Mouse (Mus musculus) CH12.LX (cell line): ENCODE measurements around the gene Fgfr2. TPM values are rescaled to one million over a fixed set of nuclear protein-coding genes. Genes with fewer than 3 reads are reported as not detected.
"Not testable (repeated sequence)": the region's sequence is repeated elsewhere in the genome, so short reads cannot be mapped to it uniquely, and the experiment has no call there.

Source experiments
- DNase-seq: peaks from one replicate; pipeline ENCODE4 v3.0.0-alpha.2; 2013; ENCODE audit errors: extremely low read depth
- H3K27ac ChIP-seq: 2 replicates; pipeline ENCODE4 v1.5.1; 2012; ENCODE audit warnings: low read depth, mild to moderate bottlenecking, control low read depth, moderate library complexity; ENCODE audit not compliant: insufficient read depth
- H3K27me3 ChIP-seq: replicated peaks from 2 replicates; pipeline ENCODE3; 2012; ENCODE audit warnings: inconsistent platforms
- H3K36me3 ChIP-seq, 2 experiments: replicated peaks in 1 of 2; 2 replicates each; pipeline versions ENCODE3 to v1.6.1; 2012; ENCODE audit warnings: inconsistent platforms in 1 of 2, low read length in 1 of 2, mild to moderate bottlenecking in 1 of 2, mixed read lengths in 1 of 2, moderate library complexity in 1 of 2; ENCODE audit not compliant: control insufficient read depth in 1 of 2, insufficient read depth in 1 of 2
- H3K4me1 ChIP-seq, 2 experiments: 2 replicates each; pipeline ENCODE4 v1.6.1; 2012; ENCODE audit warnings: inconsistent platforms in 1 of 2, moderate library complexity in 1 of 2; ENCODE audit not compliant: insufficient read depth in 2 of 2, control insufficient read depth in 1 of 2
- H3K4me2 ChIP-seq: 2 replicates; pipeline ENCODE4 v1.6.1; 2012; ENCODE audit warnings: low read depth, mild to moderate bottlenecking, control low read depth; ENCODE audit not compliant: poor library complexity, insufficient read depth, severe bottlenecking
- H3K4me3 ChIP-seq, 3 experiments: fragments of 150-350 bp in 1 of 3; sonication (generic) in 1 of 3; replicated peaks in 1 of 3; 2 replicates each; pipeline versions ENCODE3 to v1.5.1; 2011 to 2012; ENCODE audit warnings: low read depth in 2 of 3, low read length in 2 of 3, mild to moderate bottlenecking in 2 of 3, moderate library complexity in 2 of 3, control low read depth in 1 of 3, improper control_type of control experiment in 1 of 3, inconsistent platforms in 1 of 3, mixed read lengths in 1 of 3; ENCODE audit not compliant: poor library complexity in 1 of 3
- H3K79me2 ChIP-seq: replicated peaks from 2 replicates; pipeline ENCODE4 v1.6.1; 2012; ENCODE audit warnings: mild to moderate bottlenecking, moderate library complexity; ENCODE audit not compliant: control insufficient read depth, poor library complexity, insufficient read depth, severe bottlenecking; ENCODE audit errors: extremely low read depth
- H3K9ac ChIP-seq: 2 replicates; pipeline ENCODE4 v1.6.1; 2012; ENCODE audit warnings: low read depth, mild to moderate bottlenecking, control low read depth, moderate library complexity; ENCODE audit not compliant: insufficient read depth
- H3K9me3 ChIP-seq: replicated peaks from 2 replicates; pipeline ENCODE3; 2012; ENCODE audit warnings: low read length, inconsistent platforms, mixed read lengths
- BHLHE40 ChIP-seq: IDR thresholded peaks from 2 replicates; pipeline ENCODE4 v1.6.1; 2011; ENCODE audit warnings: mild to moderate bottlenecking, low read depth, low read length, improper control_type of control experiment
- EP300 ChIP-seq: IDR thresholded peaks from 2 replicates; pipeline ENCODE4 v1.6.1; 2011; ENCODE audit warnings: low read length, improper control_type of control experiment
- ETS1 ChIP-seq: conservative IDR thresholded peaks from 2 replicates; pipeline ENCODE4 v1.6.1; 2012; ENCODE audit warnings: low read depth, mild to moderate bottlenecking, inconsistent platforms, low read length, improper control_type of control experiment, moderate library complexity
- IRF4 ChIP-seq: IDR thresholded peaks from 2 replicates; pipeline ENCODE4 v1.6.1; 2014; ENCODE audit warnings: low read depth, mild to moderate bottlenecking, inconsistent platforms, low read length, improper control_type of control experiment
- JUN ChIP-seq: IDR thresholded peaks from 2 replicates; pipeline ENCODE4 v1.6.1; 2011; ENCODE audit warnings: low read depth, mild to moderate bottlenecking, low read length, improper control_type of control experiment, moderate library complexity; ENCODE audit not compliant: insufficient read depth
- MYC ChIP-seq: IDR thresholded peaks from 2 replicates; pipeline ENCODE4 v1.6.1; 2011; ENCODE audit warnings: low read depth, mild to moderate bottlenecking, improper control_type of control experiment, low read length
- POLR2AphosphoS2 ChIP-seq: IDR thresholded peaks from 2 replicates; pipeline ENCODE4 v1.6.1; 2011; ENCODE audit warnings: low read depth, low read length, improper control_type of control experiment
- SMC3 ChIP-seq: IDR thresholded peaks from 2 replicates; pipeline ENCODE4 v1.6.1; 2011; ENCODE audit warnings: low read depth, low read length, improper control_type of control experiment
- UBTF ChIP-seq: IDR thresholded peaks from 2 replicates; pipeline ENCODE4 v1.6.1; 2012; ENCODE audit warnings: low read depth, mild to moderate bottlenecking, inconsistent platforms, low read length, improper control_type of control experiment, moderate library complexity
- ZC3H11A ChIP-seq: IDR thresholded peaks from 2 replicates; pipeline ENCODE4 v1.6.1; 2012; ENCODE audit warnings: low read depth, mild to moderate bottlenecking, inconsistent platforms, low read length, improper control_type of control experiment
- ZMIZ1 ChIP-seq: IDR thresholded peaks from 2 replicates; pipeline ENCODE4 v1.6.1; 2012; ENCODE audit warnings: low read depth, mild to moderate bottlenecking, inconsistent platforms, low read length, improper control_type of control experiment
- dilution Hi-C: fragments of 300-500 bp; cut with MboI; formaldehyde crosslinking; loops from 2 replicates; pipeline ENCODE4 v1.14.3; 2020; ENCODE audit warnings: low sequenced_read_pairs; ENCODE audit not compliant: extremely low pct_unique_long_range_greater_than_20kb, extremely low pct_ligation_motif_present
- in situ Hi-C: fragments of 300-500 bp; cut with MboI; formaldehyde crosslinking; loops from 3 replicates; pipeline ENCODE4 v1.14.3; 2019; ENCODE audit warnings: low sequenced_read_pairs, low pct_ligation_motif_present, low pct_unique_long_range_greater_than_20kb, mixed read lengths
- polyA plus RNA-seq: library from polyadenylated mRNA; unstranded; fragments of >175 nt; gene quantifications from 2 replicates; pipeline ENCODE4 v1.2.1, GENCODE M21; 2012; ENCODE audit warnings: low read depth; ENCODE audit not compliant: insufficient read length
- total RNA-seq, 2 experiments: library from RNA; depleted of rRNA; stranded (reverse); fragments of 300-350 nt in 1 of 2; fragments of >200 nt in 1 of 2; gene quantifications; 2 replicates each; pipeline ENCODE4 v1.2.3; 2012 to 2014

Fgfr2 gene
- total and polyA plus RNA-seq, 3 experiments: not detected

DNA sequence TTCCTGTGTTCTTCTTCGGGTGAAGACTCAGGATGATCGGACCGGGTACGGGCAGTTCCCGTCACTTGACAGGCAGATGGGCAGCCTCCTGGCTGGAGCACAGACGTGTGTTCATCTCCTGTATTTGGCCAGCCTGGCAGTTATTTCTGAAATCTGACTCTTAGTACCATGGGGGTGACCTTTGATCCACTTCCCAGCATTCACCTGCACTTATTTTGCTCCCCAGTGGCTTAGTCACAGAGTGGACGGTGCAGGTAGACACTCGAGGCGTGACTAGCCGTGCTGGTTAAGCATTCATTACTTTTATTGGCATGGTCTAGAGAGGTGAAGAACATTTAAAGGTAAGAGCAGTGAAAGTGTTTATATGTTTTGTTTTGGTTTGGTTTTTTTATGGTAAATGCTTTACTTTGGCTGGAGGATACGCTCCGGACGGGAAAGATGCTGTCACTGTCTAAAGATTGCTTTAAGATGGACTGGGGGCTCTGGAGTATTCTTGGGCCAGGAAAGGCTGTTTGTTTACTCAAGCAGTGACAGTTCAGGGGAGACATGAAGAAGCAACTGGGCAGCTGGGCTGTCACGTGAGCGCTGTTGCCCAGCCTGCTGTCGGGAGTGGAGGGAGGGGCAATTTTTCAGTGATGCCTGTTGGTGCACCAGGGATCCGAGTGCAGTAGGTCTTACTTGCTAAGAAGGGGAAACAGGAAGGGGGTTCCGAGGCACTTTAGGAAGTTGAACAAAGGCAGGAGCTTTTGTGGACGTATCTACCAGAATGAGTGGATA, 2526.9 kb downstream of the Fgfr2 start:
- DNase-seq, H3K4me2 ChIP-seq, in situ Hi-C loops, H3K27ac ChIP-seq, H3K9ac ChIP-seq, H3K36me3 ChIP-seq, H3K79me2 ChIP-seq, H3K4me3 ChIP-seq, dilution Hi-C loops, H3K4me1 ChIP-seq, H3K9me3 ChIP-seq: not testable (repeated sequence)
- TF ChIP-seq BHLHE40: 0 out of 2 replicates have a peak, but pooled peaks have one; percentile 9
- H3K27me3 ChIP-seq: peaks cover 32% of the 10 kb centered on the region

DNA sequence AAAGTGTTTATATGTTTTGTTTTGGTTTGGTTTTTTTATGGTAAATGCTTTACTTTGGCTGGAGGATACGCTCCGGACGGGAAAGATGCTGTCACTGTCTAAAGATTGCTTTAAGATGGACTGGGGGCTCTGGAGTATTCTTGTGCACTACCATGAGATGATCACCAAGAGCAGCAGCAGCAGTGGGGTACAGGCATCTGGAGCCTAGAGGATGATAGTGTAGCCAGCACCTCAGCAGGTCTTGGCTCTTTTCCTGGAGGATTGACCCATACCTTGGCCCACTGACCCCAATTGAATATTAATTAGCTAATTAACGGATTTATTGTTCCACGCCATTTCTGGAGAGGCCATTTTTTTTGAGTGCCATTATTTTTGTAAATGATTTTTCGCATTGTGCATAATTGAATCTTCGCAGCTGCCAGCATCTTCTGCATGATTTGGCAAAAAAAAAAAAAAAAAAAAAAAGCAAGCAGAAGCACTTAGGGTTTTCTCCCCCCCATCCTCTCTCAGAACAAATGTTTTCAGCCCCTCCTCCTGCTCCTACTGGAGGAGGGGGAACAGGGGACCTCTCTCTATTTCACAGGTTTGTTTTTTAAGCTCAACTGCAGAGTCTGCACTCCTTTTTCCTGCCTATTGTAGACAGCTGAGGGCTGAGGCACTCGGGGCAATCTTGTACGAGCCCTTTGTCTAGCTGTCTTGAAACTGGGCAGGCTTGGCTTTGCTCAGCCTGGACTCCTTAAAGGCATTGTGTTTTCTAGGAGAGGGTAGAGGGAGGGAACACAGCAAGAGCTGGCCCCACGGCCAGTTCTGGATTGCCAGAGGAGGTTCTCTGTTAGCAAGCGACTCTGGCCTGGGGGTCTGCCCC, 2529.5 kb downstream of the Fgfr2 start:
- peaks cover 39% of the 10 kb centered on the region for H3K27me3 ChIP-seq
- in situ Hi-C loops, dilution Hi-C loops, H3K4me3 ChIP-seq, H3K27ac ChIP-seq, H3K36me3 ChIP-seq, H3K4me1 ChIP-seq, H3K9me3 ChIP-seq, H3K4me2 ChIP-seq, H3K79me2 ChIP-seq, H3K9ac ChIP-seq, DNase-seq: not testable (repeated sequence)

DNA sequence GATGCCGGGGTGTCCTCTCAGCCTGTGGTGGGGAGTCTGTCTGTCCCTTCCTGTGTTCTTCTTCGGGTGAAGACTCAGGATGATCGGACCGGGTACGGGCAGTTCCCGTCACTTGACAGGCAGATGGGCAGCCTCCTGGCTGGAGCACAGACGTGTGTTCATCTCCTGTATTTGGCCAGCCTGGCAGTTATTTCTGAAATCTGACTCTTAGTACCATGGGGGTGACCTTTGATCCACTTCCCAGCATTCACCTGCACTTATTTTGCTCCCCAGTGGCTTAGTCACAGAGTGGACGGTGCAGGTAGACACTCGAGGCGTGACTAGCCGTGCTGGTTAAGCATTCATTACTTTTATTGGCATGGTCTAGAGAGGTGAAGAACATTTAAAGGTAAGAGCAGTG, 2530.2 kb downstream of the Fgfr2 start:
- in situ Hi-C loops, dilution Hi-C loops: not testable (repeated sequence)
- H3K27me3 ChIP-seq: peaks cover 37% of the 10 kb centered on the region

DNA sequence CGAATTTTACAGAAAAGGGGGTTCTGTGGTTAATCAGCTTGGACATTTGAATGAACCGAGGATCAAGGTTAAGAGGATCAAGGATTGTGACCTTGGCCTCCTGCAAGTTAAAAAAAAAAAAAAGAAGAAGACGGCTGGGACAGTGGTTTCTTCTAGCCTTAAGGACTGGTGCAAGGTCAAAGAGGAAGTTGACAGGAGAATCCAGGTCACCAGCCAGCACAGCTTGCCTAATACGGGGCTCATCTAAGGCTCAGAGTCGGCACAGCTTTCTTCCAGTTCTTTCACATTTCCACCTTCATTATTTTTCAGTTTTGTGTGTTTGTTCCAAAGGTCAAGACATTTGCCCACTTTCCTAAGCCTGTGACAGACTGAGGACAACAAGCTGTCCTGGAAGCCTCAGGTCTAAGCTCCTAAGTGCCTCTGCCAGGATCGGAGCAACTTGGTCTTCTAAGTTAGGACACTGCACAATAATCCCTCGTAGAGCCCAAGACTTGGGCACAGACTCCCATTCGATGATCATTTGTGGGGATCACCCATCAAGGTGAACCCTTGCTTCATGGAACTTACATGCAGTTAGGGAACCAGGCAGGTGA, 2532.2 kb downstream of the Fgfr2 start:
- in situ Hi-C loops (no loop called here), dilution Hi-C loops (no loop called here)
- DNase-seq: no peak

More for the DNA sequence above, 2530.2 kb downstream of the Fgfr2 start:
- H3K9ac ChIP-seq, H3K4me1 ChIP-seq, H3K79me2 ChIP-seq, H3K36me3 ChIP-seq, H3K27ac ChIP-seq, H3K4me2 ChIP-seq, H3K9me3 ChIP-seq, H3K4me3 ChIP-seq, DNase-seq: not testable (repeated sequence)

More for the DNA sequence above, 2532.2 kb downstream of the Fgfr2 start:
- Histone ChIP-seq H3K36me3 (no peaks in the 10 kb centered on the region), H3K27ac (no peak overlapping the region), H3K9me3 (peaks cover 8% of the 10 kb centered on the region), H3K9ac (no peak overlapping the region), H3K4me1 (0 out of 4 replicates have a peak, but pooled peaks cover 0 to 2% of the 10 kb centered on the region in 2 experiments), H3K27me3 (peaks cover 44% of the 10 kb centered on the region), H3K79me2 (no peaks in the 10 kb centered on the region), H3K4me2 (no peak overlapping the region), H3K4me3 (no peak overlapping the region)
- TF ChIP-seq IRF4: no peak
- TF ChIP-seq JUN: no peak
- no peak for TF ChIP-seq SMC3
- TF ChIP-seq MYC: no peak
- TF ChIP-seq ZMIZ1: no peak
- no peak for TF ChIP-seq ZC3H11A
- no peak for TF ChIP-seq POLR2AphosphoS2
- no peak for TF ChIP-seq ETS1
- no peak for TF ChIP-seq EP300
- no peak for TF ChIP-seq UBTF
